Mouse (Mus musculus) forebrain, embryonic 11.5 days (tissue): ENCODE measurements at regions not wholly inside any gene's neighbourhood (a gene's known extent, or its start where the extent isn't known, plus 50 kb on each side); places are given as distances from the start of the nearest gene placed in this dataset.
A peak's percentile ranks its signal among the peaks of the same experiment; 100 is the strongest.

Source experiments
- ATAC-seq: fragments of 200-750 bp; cut with Nextera tagmentation; replicated peaks from 2 replicates; pipeline ENCODE4 v1.8.0; 2017; ENCODE audit warnings: moderate TSS enrichment; ENCODE audit not compliant: low FRiP score
- DNase-seq: peaks from one replicate; pipeline ENCODE4 v3.0.0-alpha.2; 2017; ENCODE audit warnings: low spot score
- H3K27ac ChIP-seq: fragments of 300-500 bp; sonication (generic); 2 replicates; pipeline ENCODE4 v1.5.1; 2014; ENCODE audit warnings: low read depth, low read length
- H3K27me3 ChIP-seq: fragments of 300-500 bp; sonication (generic); 2 replicates; pipeline ENCODE4 v1.6.1; 2014; ENCODE audit warnings: mild to moderate bottlenecking, low read length, mixed read lengths; ENCODE audit not compliant: control insufficient read depth, insufficient read depth
- H3K36me3 ChIP-seq: fragments of 300-500 bp; sonication (generic); 2 replicates; pipeline ENCODE4 v1.6.1; 2014; ENCODE audit warnings: mild to moderate bottlenecking, low read length, moderate library complexity, mixed read lengths; ENCODE audit not compliant: control insufficient read depth, insufficient read depth
- H3K4me1 ChIP-seq: fragments of 300-500 bp; sonication (generic); replicated peaks from 2 replicates; pipeline ENCODE4 v1.6.1; 2014; ENCODE audit warnings: low read length, mixed read lengths; ENCODE audit not compliant: control insufficient read depth, insufficient read depth
- H3K4me2 ChIP-seq: fragments of 300-500 bp; sonication (generic); 2 replicates; pipeline ENCODE4 v1.6.1; 2014; ENCODE audit warnings: low read depth, mild to moderate bottlenecking, low read length, moderate library complexity, mixed read lengths; ENCODE audit not compliant: severe bottlenecking
- H3K4me3 ChIP-seq: fragments of 300-500 bp; sonication (generic); 2 replicates; pipeline ENCODE4 v1.5.1; 2014; ENCODE audit warnings: low read depth, low read length
- H3K9ac ChIP-seq: fragments of 300-500 bp; sonication (generic); 2 replicates; pipeline ENCODE4 v1.6.1; 2014; ENCODE audit warnings: low read length
- H3K9me3 ChIP-seq: fragments of 300-500 bp; sonication (generic); 2 replicates; pipeline ENCODE4 v1.6.1; 2016; ENCODE audit warnings: low read length, mixed read lengths; ENCODE audit not compliant: control insufficient read depth
- WGBS: fragments of 180-500 bp; shearing (Covaris S2); extraction: QIAGEN DNeasy Blood & Tissue Kit; methylation state at CpG from one replicate; pipeline ENCODE4 v1.1.7; 2014; 5-methylcytosine and 5-hydroxymethylcytosine counted together

DNA sequence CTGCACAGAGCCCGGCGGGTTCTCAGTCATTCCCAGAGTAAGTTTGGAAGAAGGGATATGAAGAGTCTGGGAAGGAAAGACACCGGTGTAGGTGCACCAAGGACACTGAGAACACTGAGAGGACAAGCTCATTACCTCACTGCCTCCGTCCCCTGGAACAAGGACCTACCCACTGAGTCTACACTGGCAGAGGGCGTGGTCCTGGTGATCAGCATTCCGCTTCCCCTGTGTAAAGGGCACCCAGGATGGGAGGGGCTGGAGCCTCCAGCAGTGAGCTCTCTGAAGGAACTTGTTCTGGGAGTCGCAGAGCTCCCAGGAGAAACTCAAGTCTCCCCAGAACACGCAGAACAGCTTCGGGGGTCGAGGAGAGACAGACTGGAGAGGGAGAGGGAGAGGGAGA is 76.9 kb upstream of the Calm2 start:
- Histone ChIP-seq H3K9me3 (no peaks in the 10 kb centered on the region), H3K9ac (no peak overlapping the region), H3K27ac (no peak overlapping the region), H3K4me1 (peaks cover 10% of the 10 kb centered on the region), H3K36me3 (no peaks in the 10 kb centered on the region), H3K27me3 (no peaks in the 10 kb centered on the region), H3K4me3 (no peak overlapping the region), H3K4me2 (no peak overlapping the region)
- WGBS = 41% methylated on average over 10 of the region's 10 CpGs
- ATAC-seq = 0 out of 2 replicates have a peak, but pooled peaks have one; percentile 32
- no peak for DNase-seq

DNA sequence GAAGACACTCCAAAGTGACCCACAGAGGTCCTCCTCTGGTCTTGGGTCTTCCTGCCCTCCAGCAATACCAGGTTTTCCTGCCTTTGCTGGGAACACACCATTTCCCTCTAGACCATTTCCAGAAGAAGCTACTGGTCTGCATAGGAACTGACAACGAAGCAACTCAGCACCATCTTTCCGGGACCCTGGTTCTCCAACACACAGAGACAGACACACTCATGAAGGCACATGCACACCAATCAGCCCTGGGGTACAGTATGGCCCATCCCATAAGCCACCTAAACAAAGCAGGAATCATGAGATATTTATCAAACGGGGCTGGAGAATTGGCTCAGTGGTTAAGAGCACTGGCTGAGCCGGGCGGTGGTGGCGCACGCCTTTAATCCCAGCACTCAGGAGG is 80.4 kb upstream of the Calm2 start:
- H3K36me3 ChIP-seq = no peaks in the 10 kb centered on the region
- H3K27me3 ChIP-seq = no peaks in the 10 kb centered on the region
- 89% methylated on average over 7 of the region's 7 CpGs for WGBS
- no peak overlapping the region for H3K9ac ChIP-seq
- H3K9me3 ChIP-seq = no peaks in the 10 kb centered on the region
- H3K27ac ChIP-seq = no peak overlapping the region
- peaks cover 7% of the 10 kb centered on the region for H3K4me1 ChIP-seq
- H3K4me2 ChIP-seq = no peak overlapping the region
- no peak for DNase-seq
- no peak overlapping the region for H3K4me3 ChIP-seq
- no peak for ATAC-seq

DNA sequence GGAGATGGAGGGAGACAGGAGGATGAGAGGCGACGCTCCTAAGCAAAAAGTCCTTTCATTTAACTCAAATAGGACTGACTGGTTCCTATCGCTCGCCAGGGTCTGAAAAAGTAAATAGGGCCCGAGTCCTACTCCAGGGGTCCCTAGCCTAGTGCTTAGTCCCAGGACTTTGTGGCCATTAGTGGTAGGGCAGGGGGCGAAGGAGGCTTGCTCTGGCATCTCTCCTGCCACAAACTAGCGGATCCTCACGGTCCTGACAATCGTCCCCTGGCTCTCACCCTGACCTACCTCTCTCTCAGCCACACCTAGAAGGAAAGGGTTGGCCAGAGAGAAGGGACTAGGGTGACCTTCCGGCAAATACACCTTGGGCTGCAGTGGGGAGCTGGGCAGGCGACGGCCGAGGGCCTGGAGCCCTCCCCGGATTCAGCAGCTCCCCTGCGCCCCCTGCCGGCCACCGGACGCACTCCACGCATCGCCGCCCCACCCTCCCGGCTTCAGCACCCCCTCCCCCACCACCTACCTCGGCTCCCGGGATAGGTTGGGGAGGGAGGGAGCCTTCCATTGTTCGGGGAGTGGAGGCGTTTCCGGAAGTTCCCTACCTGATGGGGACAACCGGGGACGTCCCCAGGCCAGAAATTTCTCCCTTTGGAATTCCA is 83.6 kb upstream of the Calm2 start:
- Histone ChIP-seq H3K4me2 (peak overlapping the region; percentile 74), H3K27me3 (no peaks in the 10 kb centered on the region), H3K9ac (peak overlapping the region; percentile 23), H3K9me3 (no peaks in the 10 kb centered on the region), H3K4me1 (peaks cover 4% of the 10 kb centered on the region; the same call in 1 of the 2 replicates), H3K4me3 (peak overlapping the region; percentile 36), H3K27ac (no peak overlapping the region), H3K36me3 (no peaks in the 10 kb centered on the region)
- ATAC-seq (peak; percentile 89), DNase-seq (peak; percentile 95)
- 9% methylated on average over 29 of the region's 29 CpGs for WGBS

DNA sequence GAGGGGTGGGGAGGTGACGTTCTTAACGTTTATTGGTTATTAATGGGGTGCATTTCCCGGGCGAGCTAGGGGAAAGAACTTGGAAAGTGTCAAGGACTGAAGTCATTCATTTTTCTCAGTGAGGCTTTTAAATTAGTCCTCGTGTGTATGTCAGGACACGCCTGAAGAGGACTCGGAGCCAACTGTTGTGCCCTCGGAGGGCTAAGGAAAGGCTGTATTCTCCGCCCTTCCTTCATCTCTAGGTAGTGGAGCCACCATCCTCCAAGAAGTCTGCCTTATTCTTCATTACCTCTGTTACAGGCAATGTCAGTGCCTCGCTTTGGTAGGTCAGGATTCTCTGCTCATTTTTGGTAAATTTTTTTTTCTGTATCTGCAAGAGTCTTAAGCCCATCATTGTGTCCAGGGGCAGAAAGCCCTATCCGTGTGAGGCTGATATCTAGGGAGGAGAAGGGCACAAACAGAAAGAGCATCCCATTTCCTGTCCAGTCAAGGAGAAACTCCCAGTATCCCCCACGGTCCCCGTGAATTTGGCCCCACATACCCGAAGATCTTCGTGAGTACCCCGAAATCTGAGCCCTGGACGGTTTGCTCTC is 84.2 kb upstream of the Calm2 start:
- under 1% methylated on average over 17 of the region's 17 CpGs for WGBS
- DNase-seq (no peak), ATAC-seq (peak; percentile 49)
- Histone ChIP-seq H3K36me3 (no peaks in the 10 kb centered on the region), H3K9me3 (no peaks in the 10 kb centered on the region), H3K9ac (peak overlapping the region; percentile 23), H3K4me3 (peak overlapping the region; percentile 36), H3K4me1 (peaks cover 4% of the 10 kb centered on the region; the same call in 1 of the 2 replicates), H3K4me2 (peak overlapping the region; percentile 74), H3K27ac (no peak overlapping the region; the same call in 1 of the 2 replicates), H3K27me3 (no peaks in the 10 kb centered on the region)

DNA sequence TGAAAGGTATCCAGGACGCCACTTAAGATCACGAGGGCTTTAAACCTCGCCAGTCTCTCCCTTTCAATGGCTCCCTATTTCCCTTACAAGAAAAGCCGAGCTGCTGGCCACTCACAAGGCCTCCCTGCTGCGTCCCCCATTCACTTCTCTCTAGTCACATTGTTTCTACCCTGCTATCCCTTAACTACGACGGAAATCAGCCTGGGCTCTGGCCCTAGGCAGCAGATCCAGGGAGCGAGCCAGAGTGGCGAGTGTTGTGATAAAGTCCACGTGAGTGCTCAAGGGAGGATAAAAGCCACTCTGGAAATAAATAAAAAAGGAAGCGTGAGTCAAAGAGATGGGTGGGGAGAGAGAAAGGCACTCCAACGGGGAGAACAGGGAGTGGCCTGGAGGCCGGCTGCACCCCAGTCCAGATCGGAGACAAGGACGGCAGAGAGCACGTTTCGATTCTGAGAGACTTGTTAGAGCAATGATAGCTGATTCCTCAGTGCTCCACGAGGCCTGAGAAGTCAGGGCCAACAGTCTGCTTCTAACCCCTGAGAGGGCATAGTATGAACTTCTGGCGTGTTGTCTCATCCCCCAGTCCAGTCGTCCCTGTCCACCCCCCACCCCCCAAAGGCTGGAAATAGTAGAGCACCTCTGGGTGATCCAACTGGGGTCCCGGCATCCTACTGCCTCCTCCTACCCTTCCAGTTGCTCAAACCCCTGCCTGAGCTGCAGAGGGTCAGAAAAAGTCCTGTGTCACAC is 84.8 kb upstream of the Calm2 start:
- Histone ChIP-seq H3K4me3 (peak overlapping the region; percentile 36), H3K27ac (no peak overlapping the region), H3K9me3 (no peaks in the 10 kb centered on the region), H3K4me1 (peaks cover 4% of the 10 kb centered on the region; the same call in 1 of the 2 replicates), H3K27me3 (no peaks in the 10 kb centered on the region), H3K9ac (peak overlapping the region; percentile 13; the same call in 1 of the 2 replicates), H3K36me3 (no peaks in the 10 kb centered on the region), H3K4me2 (peak overlapping the region; percentile 74)
- WGBS = 1% methylated on average over 21 of the region's 21 CpGs
- peak; percentile 16; the same call in 1 of the 2 replicates for ATAC-seq
- DNase-seq = peak; percentile 63

DNA sequence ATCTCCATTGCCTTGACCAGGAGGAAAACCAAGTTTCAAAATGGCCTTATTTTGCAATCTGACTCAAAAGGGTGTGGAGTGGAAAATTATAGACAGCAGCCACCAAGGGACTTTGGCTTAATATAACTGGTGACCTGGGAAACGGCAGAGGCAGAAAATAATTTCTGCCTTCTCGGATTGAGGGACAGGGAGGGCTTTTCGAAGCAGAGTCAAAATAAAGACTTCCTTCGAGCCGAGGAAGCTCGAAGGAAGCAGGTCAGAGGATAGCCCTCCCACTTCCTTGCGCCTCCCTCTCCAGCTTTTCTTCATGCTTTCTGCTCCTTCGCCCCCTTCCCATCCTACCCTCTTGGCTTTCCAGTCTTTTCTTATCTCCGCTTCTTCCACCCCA is 85.4 kb upstream of the Calm2 start:
- Histone ChIP-seq H3K4me3 (no peak overlapping the region), H3K4me2 (peak overlapping the region; percentile 74; the same call in 1 of the 2 replicates), H3K9me3 (no peaks in the 10 kb centered on the region), H3K36me3 (no peaks in the 10 kb centered on the region), H3K9ac (no peak overlapping the region), H3K27ac (no peak overlapping the region), H3K27me3 (no peaks in the 10 kb centered on the region), H3K4me1 (peaks cover 4% of the 10 kb centered on the region; the same call in 1 of the 2 replicates)
- 8% methylated on average over 9 of the region's 9 CpGs for WGBS
- peak; percentile 43 for DNase-seq
- no peak for ATAC-seq

DNA sequence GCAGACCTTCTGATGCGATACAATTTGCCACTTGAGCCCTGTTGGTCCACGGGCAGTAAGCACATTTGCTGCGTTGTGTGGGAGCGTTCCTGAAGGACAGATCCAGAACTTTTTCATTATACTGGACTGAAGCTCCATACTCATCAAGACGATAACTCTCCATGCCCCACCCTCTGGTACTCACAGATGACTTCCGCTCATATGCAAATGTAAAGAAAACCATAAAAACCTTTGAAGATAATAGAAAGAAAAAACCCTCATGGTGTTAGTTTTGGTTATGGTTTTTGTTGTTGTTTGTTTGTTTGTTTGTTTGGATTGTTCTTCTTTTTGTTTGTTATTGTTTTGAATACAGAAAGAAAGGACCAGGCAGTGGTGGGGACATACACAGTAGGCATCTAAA is 86.0 kb upstream of the Calm2 start:
- no peaks in the 10 kb centered on the region for H3K9me3 ChIP-seq
- peak; percentile 29 for DNase-seq
- no peak overlapping the region for H3K27ac ChIP-seq
- H3K36me3 ChIP-seq = no peaks in the 10 kb centered on the region
- WGBS = 46% methylated on average over 6 of the region's 6 CpGs
- H3K27me3 ChIP-seq = no peaks in the 10 kb centered on the region
- no peak overlapping the region for H3K9ac ChIP-seq
- peaks cover 4% of the 10 kb centered on the region; the same call in 1 of the 2 replicates for H3K4me1 ChIP-seq
- no peak overlapping the region for H3K4me3 ChIP-seq
- no peak overlapping the region; the same call in 1 of the 2 replicates for H3K4me2 ChIP-seq
- no peak for ATAC-seq

DNA sequence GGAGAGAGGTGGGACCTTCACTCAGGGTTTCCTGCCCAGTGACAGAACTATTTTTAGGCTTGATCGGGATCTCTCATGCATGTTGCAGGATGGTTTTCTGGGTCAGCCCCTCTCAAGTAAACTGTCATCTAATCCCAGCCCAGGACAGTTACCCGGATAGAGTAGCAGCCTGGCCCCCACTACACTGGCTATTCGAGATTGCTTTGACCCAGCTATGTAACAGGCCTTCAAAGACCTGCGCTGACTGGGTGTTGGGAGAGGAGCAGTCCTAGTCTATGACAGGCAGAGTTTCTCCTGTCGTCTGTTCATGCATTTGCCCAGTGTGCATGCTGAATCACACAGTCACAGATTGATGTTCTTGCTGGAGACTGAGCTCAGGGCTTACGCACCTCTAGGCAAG is 86.2 kb upstream of the Epcam start:
- peaks cover 2% of the 10 kb centered on the region; the same call in 1 of the 2 replicates for H3K4me1 ChIP-seq
- H3K9me3 ChIP-seq = no peaks in the 10 kb centered on the region; the same call in 1 of the 2 replicates
- WGBS = 79% methylated on average over 6 of the region's 6 CpGs
- H3K27ac ChIP-seq = no peak overlapping the region
- H3K36me3 ChIP-seq = no peaks in the 10 kb centered on the region
- no peaks in the 10 kb centered on the region for H3K27me3 ChIP-seq
- DNase-seq = no peak
- H3K9ac ChIP-seq = no peak overlapping the region
- H3K4me3 ChIP-seq = no peak overlapping the region
- H3K4me2 ChIP-seq = no peak overlapping the region
- no peak for ATAC-seq
